Mouse (Mus musculus) hindbrain, embryonic 12.5 days (tissue): ENCODE data around the gene Tenm2. TPM values are rescaled to one million over a fixed set of nuclear protein-coding genes. Genes with fewer than 3 reads are reported as not detected.

Experiments
- ATAC-seq: fragments of 200-750 bp; cut with Nextera tagmentation; 2 replicates; pipeline ENCODE4 v1.8.0; 2017; ENCODE audit warnings: moderate TSS enrichment; ENCODE audit not compliant: low FRiP score
- H3K27ac ChIP-seq: fragments of 300-500 bp; sonication (generic); 2 replicates; pipeline ENCODE4 v1.5.1; 2016; ENCODE audit warnings: mild to moderate bottlenecking
- H3K27me3 ChIP-seq: fragments of 300-500 bp; sonication (generic); 2 replicates; pipeline ENCODE4 v1.6.1; 2016; ENCODE audit warnings: mild to moderate bottlenecking
- H3K36me3 ChIP-seq: fragments of 300-500 bp; sonication (generic); 2 replicates; pipeline ENCODE4 v1.6.1; 2016; ENCODE audit warnings: mild to moderate bottlenecking
- H3K4me1 ChIP-seq: fragments of 300-500 bp; sonication (generic); 2 replicates; pipeline ENCODE4 v1.6.1; 2016
- H3K4me2 ChIP-seq: fragments of 300-500 bp; sonication (generic); replicated peaks from 2 replicates; pipeline ENCODE4 v1.6.1; 2016; ENCODE audit warnings: mild to moderate bottlenecking
- H3K4me3 ChIP-seq: fragments of 300-500 bp; sonication (generic); 2 replicates; pipeline ENCODE4 v1.5.1; 2016; ENCODE audit warnings: mild to moderate bottlenecking
- H3K9ac ChIP-seq: fragments of 300-500 bp; sonication (generic); 2 replicates; pipeline ENCODE4 v1.6.1; 2016; ENCODE audit warnings: mild to moderate bottlenecking, moderate library complexity
- H3K9me3 ChIP-seq: fragments of 300-500 bp; sonication (generic); replicated peaks from 2 replicates; pipeline ENCODE4 v1.6.1; 2016; ENCODE audit warnings: mild to moderate bottlenecking
- WGBS: fragments of 180-500 bp; shearing (Covaris S2); methylation state at CpG from one replicate; pipeline ENCODE4 v1.1.7; 2016; 5-methylcytosine and 5-hydroxymethylcytosine counted together
- polyA plus RNA-seq: library from polyadenylated mRNA; unstranded; fragments of >200 nt; fragmentation: Nextera tagmentation; extraction: Ambion mirVana; gene quantifications from 2 replicates; pipeline ENCODE4 v1.2.1, GENCODE M21; 2016

Tenm2 gene
- polyA plus RNA-seq, 1 experiment from 2014 or later, result 16.6 TPM

GRCm38 (mm10) chr11:35970806-35971705 lies 1264.7 kb downstream of the Tenm2 start:
- H3K9ac ChIP-seq, result no peak overlapping the region
- no peaks in the 10 kb centered on the region for H3K9me3 ChIP-seq
- H3K4me3 ChIP-seq, result no peak overlapping the region
- ATAC-seq, result no peak
- H3K4me1 ChIP-seq, result peaks cover 30% of the 10 kb centered on the region
- H3K4me2 ChIP-seq, result no peak overlapping the region
- H3K36me3 ChIP-seq, result no peaks in the 10 kb centered on the region
- no peak overlapping the region for H3K27ac ChIP-seq
- WGBS, result 92% methylated on average over 19 of the region's 19 CpGs
- H3K27me3 ChIP-seq, result no peaks in the 10 kb centered on the region

GRCm38 (mm10) chr11:35968291-35968690 lies 1267.5 kb downstream of the Tenm2 start:
- Histone ChIP-seq H3K9me3 (no peaks in the 10 kb centered on the region), H3K4me1 (peaks cover 25% of the 10 kb centered on the region), H3K27ac (no peak overlapping the region), H3K27me3 (no peaks in the 10 kb centered on the region), H3K36me3 (no peaks in the 10 kb centered on the region), H3K9ac (no peak overlapping the region), H3K4me2 (no peak overlapping the region), H3K4me3 (no peak overlapping the region)
- WGBS, result 94% methylated on average over 10 of the region's 10 CpGs
- ATAC-seq, result no peak

GRCm38 (mm10) chr11:35963981-35964549 lies 1271.7 kb downstream of the Tenm2 start:
- Histone ChIP-seq H3K27me3 (no peaks in the 10 kb centered on the region), H3K9me3 (no peaks in the 10 kb centered on the region), H3K27ac (no peak overlapping the region), H3K36me3 (no peaks in the 10 kb centered on the region), H3K4me1 (peaks cover 22% of the 10 kb centered on the region), H3K4me3 (no peak overlapping the region), H3K9ac (no peak overlapping the region), H3K4me2 (no peak overlapping the region)
- 83% methylated on average over 9 of the region's 9 CpGs for WGBS
- ATAC-seq, result no peak

GRCm38 (mm10) chr11:35963554-35963953 lies 1272.2 kb downstream of the Tenm2 start:
- no peak for ATAC-seq
- no peaks in the 10 kb centered on the region for H3K27me3 ChIP-seq
- no peak overlapping the region for H3K27ac ChIP-seq
- no peaks in the 10 kb centered on the region for H3K36me3 ChIP-seq
- H3K9me3 ChIP-seq, result no peaks in the 10 kb centered on the region
- no peak overlapping the region for H3K4me3 ChIP-seq
- H3K4me2 ChIP-seq, result no peak overlapping the region
- no peak overlapping the region for H3K9ac ChIP-seq
- peaks cover 22% of the 10 kb centered on the region for H3K4me1 ChIP-seq
- WGBS, result 52% methylated on average over 2 of the region's 2 CpGs

GRCm38 (mm10) chr11:35962431-35962830 lies 1273.3 kb downstream of the Tenm2 start:
- Histone ChIP-seq H3K4me1 (peaks cover 22% of the 10 kb centered on the region), H3K4me2 (no peak overlapping the region), H3K9ac (no peak overlapping the region), H3K4me3 (no peak overlapping the region), H3K9me3 (no peaks in the 10 kb centered on the region), H3K27ac (no peak overlapping the region), H3K36me3 (no peaks in the 10 kb centered on the region), H3K27me3 (no peaks in the 10 kb centered on the region)
- ATAC-seq, result no peak
- WGBS, result 93% methylated on average over 2 of the region's 2 CpGs

GRCm38 (mm10) chr11:35959270-35959669 lies 1276.5 kb downstream of the Tenm2 start:
- Histone ChIP-seq H3K4me3 (no peak overlapping the region), H3K4me2 (no peak overlapping the region), H3K9ac (no peak overlapping the region), H3K9me3 (no peaks in the 10 kb centered on the region), H3K27me3 (no peaks in the 10 kb centered on the region), H3K27ac (no peak overlapping the region), H3K4me1 (peaks cover 24% of the 10 kb centered on the region), H3K36me3 (no peaks in the 10 kb centered on the region)
- 94% methylated on average over 3 of the region's 3 CpGs for WGBS
- no peak for ATAC-seq
